Mouse (Mus musculus) urinary bladder, adult 18-20 months (tissue): ENCODE data around the gene Tkfc.
"Not testable (repeated sequence)": the region's sequence is repeated elsewhere in the genome, so short reads cannot be mapped to it uniquely, and the experiment has no call there.

Source experiments
- DNase-seq, 2 experiments: peaks; one replicate each; pipeline ENCODE4 v3.0.0; 2022; ENCODE audit warnings: low spot score in 2 of 2, mixed read lengths in 2 of 2

Tkfc gene

DNA sequence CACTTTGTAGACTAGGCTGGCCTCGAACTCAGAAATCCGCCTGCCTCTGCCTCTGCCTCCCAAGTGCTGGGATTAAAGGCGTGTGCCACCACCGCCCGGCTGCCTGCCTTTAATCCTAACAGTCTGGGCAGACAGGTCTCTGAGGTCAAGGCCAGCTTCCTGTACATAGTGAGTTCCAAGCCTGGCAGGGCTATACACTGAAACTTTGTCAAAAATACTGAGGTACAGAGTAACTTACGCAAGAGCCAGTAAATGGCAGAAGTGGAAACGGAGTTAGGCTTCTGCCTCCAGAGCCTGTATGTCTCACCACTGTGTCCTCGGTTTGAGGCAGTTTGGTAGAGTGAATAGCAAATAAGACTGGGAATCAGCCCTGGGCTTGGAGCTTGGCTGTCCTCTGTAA, 18.2 kb downstream of the Tkfc start:
- DNase-seq = no peak

GRCm38 (mm10) chr19:10585112-10585511, 20.3 kb downstream of the Tkfc start:
- DNase-seq = no peak

GRCm38 (mm10) chr19:10583550-10584146, 21.8 kb downstream of the Tkfc start:
- DNase-seq = no peak

DNA sequence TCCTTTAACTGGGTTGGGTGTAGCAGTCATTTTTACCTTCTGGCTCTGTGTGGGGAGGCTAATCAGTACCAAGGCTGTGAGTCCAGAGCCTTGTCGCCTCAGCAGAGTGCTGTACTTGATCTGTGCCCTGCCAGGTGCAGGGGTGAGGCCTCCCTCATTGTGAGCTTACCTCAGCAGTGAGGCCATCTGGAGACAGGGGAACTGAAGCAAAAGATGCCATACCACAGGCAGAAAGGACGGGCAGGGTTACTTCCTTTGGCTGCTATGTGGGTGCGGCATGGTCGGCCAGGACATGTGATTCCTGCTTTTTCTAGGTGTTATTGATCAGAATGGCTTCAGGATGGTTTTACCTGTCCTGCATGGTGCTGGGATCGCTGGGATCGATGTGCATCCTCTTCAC, 23.5 kb downstream of the Tkfc start:
- DNase-seq = no peak

- no peak for DNase-seq
Measured at GRCm38 (mm10) chr19:10580761-10581160, 24.7 kb downstream of the Tkfc start.

DNA sequence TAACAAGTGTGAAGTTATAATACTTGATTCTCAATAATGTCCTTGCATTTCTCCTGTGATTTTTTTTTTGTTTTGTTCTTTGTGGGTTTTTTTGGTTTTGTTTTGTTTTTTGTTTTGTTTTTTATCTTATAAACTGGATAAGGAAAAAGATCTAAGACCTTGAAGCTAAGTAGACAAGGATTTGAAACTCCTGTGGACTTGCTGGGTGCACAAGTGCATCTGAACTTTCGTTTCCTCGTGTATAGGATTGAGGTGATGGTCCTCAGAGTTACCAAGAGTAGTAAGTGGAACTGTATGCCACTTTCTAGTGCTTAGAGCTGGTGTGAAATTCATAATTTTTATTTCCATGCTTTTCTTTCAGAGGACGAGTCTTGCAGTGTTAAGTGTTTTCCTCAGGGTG, 25.4 kb downstream of the Tkfc start:
- DNase-seq = no peak

- peak; percentile 92 to 94 for DNase-seq
Measured at GRCm38 (mm10) chr19:10576690-10577561, 28.5 kb downstream of the Tkfc start, which contains the start of the genes Cyb561a3 and Tmem138. Gene Cyb561a3, plus strand, starts transcription at chr19:10577172. Gene Tmem138, minus strand, starts transcription at chr19:10577362.

GRCm38 (mm10) chr19:10569627-10570026, 35.8 kb downstream of the Tkfc start:
- no peak for DNase-seq

DNA sequence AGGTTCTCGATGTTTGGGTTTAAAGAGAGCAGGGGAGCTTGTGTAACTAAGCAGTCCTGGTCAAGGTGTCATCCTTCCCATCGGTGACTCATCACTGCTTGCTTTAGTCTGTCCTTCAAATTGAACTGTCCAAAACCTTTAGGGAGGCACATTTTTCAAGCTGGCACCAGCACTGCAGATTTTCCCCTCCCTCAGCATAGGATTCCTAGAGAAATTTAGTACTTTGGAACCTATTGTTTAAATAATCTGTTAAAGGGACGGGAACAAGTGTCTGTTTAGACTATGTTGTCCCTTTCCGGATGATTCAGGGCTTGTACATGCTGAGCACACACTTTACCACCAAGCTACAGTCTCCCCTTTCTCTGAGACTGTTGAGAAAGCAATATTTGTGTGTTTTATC, 40.2 kb downstream of the Tkfc start:
- no peak for DNase-seq

GRCm38 (mm10) chr19:10564278-10564677, 41.2 kb downstream of the Tkfc start:
- no peak for DNase-seq

GRCm38 (mm10) chr19:10562351-10562750, 43.1 kb downstream of the Tkfc start:
- no peak for DNase-seq

GRCm38 (mm10) chr19:10561558-10562314, 43.7 kb downstream of the Tkfc start:
- DNase-seq = peak in 1 of 2 experiments; percentile 31

GRCm38 (mm10) chr19:10560108-10560507, 45.3 kb downstream of the Tkfc start:
- no peak for DNase-seq

DNA sequence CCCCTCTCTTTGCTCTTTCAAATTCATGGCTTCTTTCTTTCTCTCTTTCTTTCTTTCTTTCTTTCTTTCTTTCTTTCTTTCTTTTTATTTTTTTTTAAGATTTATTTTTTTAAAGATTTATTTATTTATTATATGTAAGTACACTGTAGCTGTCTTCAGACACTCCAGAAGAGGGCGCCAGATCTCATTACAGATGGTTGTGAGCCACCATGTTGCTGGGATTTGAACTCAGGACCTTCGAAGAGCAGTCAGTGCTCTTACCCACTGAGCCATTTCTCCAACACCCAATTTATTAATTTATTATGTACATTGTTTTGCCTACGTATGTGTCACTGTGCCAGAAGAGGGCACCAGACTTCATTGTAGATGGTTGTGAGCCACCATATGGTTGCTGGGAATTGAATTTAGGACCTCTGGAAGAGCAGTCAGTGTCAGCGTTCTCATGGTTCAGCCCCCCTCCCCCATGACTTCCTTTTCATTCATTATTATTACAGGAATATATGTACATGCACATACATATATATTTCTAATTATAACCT, 47.5 kb downstream of the Tkfc start:
- DNase-seq = not testable (repeated sequence)

- DNase-seq = no peak
Measured at GRCm38 (mm10) chr19:10557430-10557829, 48.0 kb downstream of the Tkfc start.

DNA sequence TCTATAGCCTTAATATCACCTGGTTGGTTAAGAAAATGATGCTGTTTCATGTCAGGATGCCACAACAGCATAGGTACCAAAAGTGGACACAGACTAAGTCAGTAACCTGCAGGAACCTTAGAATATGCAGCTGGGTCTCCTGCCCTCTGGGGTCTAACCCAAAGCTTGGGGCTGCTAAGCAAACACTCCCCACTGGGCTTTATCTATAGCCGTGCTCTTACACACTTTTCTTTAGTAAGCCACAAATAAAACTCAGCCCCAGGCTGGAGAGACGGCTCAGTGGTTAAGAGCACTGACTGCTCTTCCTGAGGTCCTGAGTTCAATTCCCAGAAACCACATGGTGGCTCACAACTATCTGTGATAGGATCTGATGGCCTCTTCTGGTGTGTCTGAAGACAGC, 48.5 kb downstream of the Tkfc start:
- DNase-seq = no peak

GRCm38 (mm10) chr19:10555624-10556510, 49.6 kb downstream of the Tkfc start, which contains the start of gene Tmem216:
Gene Tmem216, minus strand, starts transcription at chr19:10556238.
- DNase-seq = peak; percentile 73 to 77

DNA sequence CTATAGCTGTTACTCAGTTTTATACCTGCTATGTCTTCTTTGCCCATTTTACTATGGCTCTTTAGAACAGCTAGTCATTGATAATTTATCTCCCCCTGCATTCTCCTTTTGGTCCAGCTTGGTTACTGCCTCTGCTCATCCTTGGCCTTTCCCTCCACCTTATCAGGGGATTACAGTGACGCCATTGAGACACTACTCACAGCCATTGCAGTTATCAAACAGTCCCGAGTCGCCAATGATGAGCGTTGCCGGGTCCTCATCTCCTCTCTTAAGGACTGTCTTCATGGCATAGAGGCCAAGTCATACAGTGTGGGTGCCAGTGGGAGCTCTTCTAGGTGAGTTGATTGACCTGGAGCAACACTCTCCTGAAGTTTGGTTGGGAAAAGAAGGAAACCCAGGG, 66.0 kb downstream of the Tkfc start:
- no peak for DNase-seq
